Mouse (Mus musculus) ovary, postnatal 10 days (tissue): ENCODE results near the gene Car9.

Experiments used
- DNase-seq: peaks from one replicate; pipeline ENCODE4 v3.0.0; 2022; ENCODE audit warnings: low spot score

Gene Car9

DNA sequence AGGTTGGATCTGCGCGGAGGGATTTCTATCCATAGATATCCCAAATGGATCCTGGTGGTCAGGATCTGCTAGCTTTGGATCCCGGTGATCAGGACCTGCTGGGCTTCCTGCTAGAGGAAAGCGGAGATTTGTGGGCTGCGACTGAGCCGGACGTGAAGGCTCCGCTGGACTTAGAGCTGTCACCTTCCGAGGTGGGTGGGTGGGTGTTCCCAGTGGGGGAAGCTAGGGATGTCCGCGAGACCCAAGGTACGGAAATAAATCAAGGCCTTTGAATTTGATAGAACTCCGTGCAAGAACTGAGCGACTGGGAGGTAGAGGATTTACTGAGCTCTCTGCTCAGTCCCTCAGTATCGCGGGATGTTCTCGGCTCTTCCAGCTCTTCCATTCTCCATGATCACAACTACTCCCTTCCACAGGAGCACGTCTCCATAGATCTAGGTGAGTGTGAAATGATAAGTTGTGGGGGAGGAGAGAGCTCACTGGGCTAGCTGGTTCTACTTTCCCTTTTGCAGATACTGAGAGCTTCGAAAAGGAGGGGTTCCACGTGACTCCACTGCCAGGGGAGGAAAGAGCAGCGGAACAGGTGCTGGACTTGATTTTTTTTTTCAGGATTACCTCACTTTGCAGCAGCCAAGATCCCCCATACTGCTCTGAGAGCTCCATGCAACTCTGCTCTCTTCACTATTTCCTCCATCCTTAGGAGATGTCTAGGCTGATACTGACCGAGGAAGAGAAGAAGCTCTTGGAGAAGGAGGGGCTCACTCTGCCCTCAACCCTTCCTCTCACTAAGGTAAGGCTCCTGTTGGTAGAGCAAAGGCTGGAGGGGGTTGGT lies 56.2 kb downstream of the Car9 start:
- no peak for DNase-seq
